ENCODE assay signal across 19 mouse cellular contexts in the genomic region with DNA sequence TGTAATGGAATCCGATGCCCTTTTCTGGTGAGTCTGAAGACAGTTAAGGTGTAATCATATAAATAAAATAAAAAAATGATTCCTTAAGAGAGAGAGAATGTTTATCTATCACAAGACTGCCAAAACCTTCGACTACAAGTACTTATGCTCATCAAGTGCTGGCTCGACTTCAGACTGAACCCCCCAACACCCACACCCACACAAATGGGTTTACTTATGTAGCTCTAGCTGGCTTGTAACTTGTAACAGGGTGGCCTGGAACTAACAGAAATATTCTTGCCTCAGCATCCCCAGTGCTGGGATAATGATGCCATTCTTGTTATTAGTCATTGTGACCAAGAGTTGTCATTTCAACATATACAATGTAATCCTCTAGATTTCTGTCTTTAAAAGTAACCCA. TPM values are rescaled to one million over a fixed set of nuclear protein-coding genes. Genes with fewer than 3 reads are reported as not detected.
"Had no signal": no experiment of that assay in that cellular context is flagged by ENCODE, and none has a peak within 500 bp of the region (broad histone marks: within the 10 kb centered on the region; RNA-seq: fewer than 3 reads in every experiment).

No protein-coding gene starts in this region.

- H3K4me3 ChIP-seq: lung, embryonic 15.5 days; megakaryocyte, embryonic 14.5 days; midbrain, embryonic 13.5 days; midbrain, embryonic 15.5 days; neural tube, embryonic 12.5 days; stomach, embryonic 15.5 days had no signal

- H3K27me3 ChIP-seq: lung, embryonic 15.5 days; midbrain, embryonic 13.5 days; midbrain, embryonic 15.5 days; neural tube, embryonic 12.5 days; stomach, embryonic 15.5 days had no signal

- H3K9ac ChIP-seq: liver, postnatal 0 days; lung, embryonic 15.5 days; midbrain, embryonic 13.5 days; midbrain, embryonic 15.5 days; neural tube, embryonic 12.5 days; stomach, embryonic 15.5 days had no signal

- H3K4me1 ChIP-seq: lung, embryonic 15.5 days; megakaryocyte, embryonic 14.5 days; midbrain, embryonic 13.5 days; midbrain, embryonic 15.5 days; neural tube, embryonic 12.5 days; stomach, embryonic 15.5 days had no signal

- H3K27ac ChIP-seq: lung, embryonic 15.5 days; macrophage; midbrain, embryonic 13.5 days; midbrain, embryonic 15.5 days; neural tube, embryonic 12.5 days; stomach, embryonic 15.5 days; stomach, postnatal 0 days had no signal

- H3K36me3 ChIP-seq: lung, embryonic 15.5 days; midbrain, embryonic 13.5 days; midbrain, embryonic 15.5 days; neural tube, embryonic 12.5 days; stomach, embryonic 15.5 days had no signal

- DNase-seq: liver, postnatal 0 days; lung, adult 2 months; lung, postnatal 14 days; lung, postnatal 36 days; right cerebral cortex, adult 18-20 months; thymus, adult 2 months; thymus, postnatal 25 days; thymus, postnatal 4 days had no signal

- H3K9me3 ChIP-seq: lung, embryonic 15.5 days; megakaryocyte, embryonic 14.5 days; midbrain, embryonic 13.5 days; midbrain, embryonic 15.5 days; neural tube, embryonic 12.5 days; stomach, embryonic 15.5 days had no signal

RNA-seq across cellular contexts. Expression of a gene that starts 17.7 kb away (rescaled TPM):
- total RNA-seq: megakaryocyte progenitor cell, adult 5-6 weeks; monocyte, adult 5-6 weeks; neutrophil, adult 5-6 weeks had no signal
- polyA plus RNA-seq: macrophage had no signal
